Mouse (Mus musculus) granulocyte monocyte progenitor cell, adult 5-6 weeks (primary cell): ENCODE measurements at regions not wholly inside any gene's neighbourhood (a gene's known extent, or its start where the extent isn't known, plus 50 kb on each side); places are given as distances from the start of the nearest gene placed in this dataset.

Experiments
- ATAC-seq: replicated peaks from 2 replicates; pipeline ENCODE4 v1.8.0; 2016; ENCODE audit warnings: mild to moderate bottlenecking, moderate TSS enrichment, inconsistent platforms; ENCODE audit not compliant: poor library complexity, severe bottlenecking

DNA sequence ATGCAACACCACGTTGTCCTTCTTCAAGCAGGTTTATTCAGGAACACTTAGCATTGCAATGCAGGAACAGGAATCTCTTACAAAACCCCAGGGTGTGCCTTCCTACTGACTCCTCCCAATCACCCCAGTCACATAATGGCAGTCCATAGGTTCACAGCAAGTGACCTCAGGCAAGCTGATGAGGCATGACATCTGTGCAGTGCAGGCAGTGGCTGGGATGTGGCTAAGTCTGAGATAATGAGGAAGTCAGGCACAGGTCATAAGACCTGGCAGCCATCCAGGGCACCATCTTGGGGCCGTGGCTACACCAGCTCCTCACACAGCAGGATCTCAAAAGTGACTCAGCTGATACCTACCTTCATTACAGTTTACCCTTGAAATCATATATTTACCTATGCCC is 599.1 kb upstream of the Negr1 start:
- ATAC-seq: peak; percentile 77

DNA sequence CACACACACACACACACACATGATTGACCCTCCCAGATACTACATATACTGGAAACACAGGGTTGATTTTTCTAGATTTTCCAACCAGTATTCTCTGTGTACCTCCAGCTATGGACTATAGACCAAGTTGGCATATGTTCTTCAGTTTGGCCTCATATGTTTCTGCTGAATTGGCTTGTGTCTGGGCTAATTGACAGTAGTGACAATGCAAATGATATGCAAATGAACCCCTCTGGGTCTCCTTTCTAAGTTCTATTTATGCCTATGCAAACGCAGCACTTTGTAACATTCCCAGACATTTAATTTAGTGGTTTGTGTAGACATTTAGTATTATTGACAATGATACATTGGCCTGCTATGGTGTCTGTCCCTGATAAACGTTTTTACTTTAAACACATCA is 582.0 kb upstream of the Negr1 start:
- no peak for ATAC-seq

DNA sequence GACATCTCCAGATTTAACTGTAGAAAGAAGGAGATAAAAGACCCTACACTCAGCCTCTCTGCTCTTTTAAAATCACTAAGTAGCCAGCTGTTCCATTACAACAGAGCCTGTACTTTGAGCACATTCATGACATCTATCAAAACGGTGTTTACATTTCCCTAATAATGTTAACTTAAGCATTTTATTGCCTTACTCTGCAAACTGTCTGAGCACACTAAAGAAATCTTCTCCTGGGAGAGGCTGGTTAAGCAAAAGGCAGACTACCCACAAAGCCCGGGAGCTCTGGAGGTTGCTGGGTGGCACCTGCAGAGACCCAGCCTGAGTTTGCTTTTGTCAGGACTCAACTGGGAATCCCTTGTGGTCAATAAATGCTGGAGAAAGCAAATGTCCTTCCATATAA is 567.5 kb upstream of the Negr1 start:
- no peak for ATAC-seq

DNA sequence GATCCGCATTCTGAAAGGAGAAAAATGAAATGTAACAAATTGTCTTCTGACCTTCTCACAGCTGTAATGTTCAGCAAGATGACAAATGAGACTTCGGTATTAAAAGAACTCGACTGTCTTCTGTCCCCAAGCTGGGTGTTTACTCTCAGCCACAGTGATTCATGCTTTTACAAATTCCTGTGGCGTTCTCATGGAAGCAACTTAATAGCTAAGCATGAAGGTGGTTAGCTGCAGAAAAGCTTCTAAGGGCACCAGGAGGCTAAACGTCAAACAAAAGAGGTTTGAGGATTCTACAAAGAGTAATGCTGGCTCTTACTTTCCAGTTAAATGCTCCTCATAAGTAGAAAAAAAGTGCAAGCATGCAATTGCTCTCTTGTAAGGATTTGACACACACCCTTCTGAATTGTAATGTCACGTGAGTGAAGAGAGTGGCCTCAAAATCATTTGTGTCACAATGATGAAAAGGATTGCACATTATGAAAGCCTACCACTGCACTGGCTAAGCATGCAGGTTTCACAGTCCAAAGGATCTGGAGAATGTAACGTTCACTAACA is 543.8 kb upstream of the Negr1 start:
- no peak for ATAC-seq

DNA sequence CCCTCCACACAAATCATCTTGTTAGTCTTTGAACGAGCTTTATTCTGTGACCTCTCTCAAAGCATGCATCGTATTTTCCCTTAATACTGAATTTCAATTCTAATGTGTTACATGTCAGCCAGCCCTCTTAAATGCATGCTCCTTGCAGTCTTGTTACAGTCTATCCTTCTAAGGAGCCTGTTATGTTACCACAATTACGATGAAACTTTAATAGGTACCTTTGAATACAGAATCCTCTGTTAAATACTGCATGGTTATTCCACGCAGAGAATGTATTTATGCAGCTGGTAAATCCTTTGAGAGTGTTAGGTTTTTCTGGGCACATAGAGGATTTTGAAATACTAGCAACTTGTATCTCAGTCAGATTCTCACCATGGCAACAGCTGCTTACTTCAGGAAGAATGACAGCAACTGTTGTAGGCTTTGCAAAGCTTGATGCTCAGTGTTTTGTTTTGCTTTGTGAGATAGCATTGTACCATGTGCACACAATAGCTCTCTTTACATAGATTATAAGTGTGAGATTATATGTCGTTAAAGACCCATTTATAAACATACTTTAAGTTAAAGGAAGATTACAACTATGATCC is 532.9 kb upstream of the Negr1 start:
- no peak for ATAC-seq

DNA sequence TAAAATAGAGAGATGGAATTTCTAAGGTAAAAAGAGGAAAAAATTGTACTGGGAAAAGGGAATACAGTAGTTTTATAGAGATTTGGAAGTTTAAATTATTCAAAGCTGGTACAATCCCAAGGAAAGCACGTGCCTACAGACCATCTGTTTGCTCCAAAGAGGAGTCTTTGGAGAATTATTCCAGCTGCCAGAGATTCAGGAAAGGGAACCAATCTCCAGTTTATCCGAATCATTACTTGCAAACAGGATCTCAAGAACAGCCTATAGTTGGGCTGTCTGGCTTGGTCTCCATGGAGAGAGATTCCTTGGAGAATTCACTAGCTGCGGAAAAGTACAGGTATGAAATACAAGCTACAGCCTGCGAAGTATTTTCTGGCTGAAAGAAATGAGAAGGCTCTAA is 491.3 kb upstream of the Negr1 start:
- ATAC-seq: no peak

DNA sequence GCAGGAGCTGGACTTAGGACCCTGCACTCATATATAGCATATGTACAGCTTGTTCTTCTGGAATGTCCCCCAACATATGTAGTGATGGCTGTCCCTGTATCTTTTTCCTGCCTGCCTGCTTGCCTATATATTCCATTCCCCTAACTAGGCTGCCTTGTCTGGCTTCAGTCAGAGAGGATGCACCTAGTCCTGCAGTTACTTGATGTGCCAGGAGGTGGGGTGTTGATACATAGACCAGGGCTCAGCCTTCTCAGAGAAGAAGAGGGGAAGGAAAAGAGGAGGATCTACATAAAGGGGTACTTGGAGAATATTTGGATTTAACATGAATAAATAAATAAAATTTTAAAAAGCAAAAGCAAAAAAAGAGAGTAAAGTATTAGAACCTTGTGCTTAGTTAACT is 479.3 kb upstream of the Negr1 start:
- ATAC-seq: no peak

DNA sequence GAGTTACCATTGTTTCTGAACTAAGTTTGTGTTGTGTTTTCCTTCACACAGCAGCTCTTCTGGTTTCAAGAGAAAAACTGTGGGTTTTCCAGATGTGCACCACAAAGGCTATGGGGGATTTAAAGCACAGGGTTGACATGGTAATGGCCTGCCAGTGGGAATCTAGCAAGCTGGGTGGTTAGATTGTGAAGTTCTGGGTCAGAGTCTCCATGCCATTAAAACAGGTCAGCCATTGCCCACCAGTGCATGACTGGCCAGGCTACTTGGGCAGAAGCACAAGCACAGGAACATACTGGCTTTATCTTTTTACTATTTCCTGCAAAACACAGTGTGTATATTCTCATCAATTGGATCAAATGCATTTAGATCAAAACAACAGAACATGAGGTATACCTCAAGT is 467.9 kb upstream of the Negr1 start:
- ATAC-seq: no peak

DNA sequence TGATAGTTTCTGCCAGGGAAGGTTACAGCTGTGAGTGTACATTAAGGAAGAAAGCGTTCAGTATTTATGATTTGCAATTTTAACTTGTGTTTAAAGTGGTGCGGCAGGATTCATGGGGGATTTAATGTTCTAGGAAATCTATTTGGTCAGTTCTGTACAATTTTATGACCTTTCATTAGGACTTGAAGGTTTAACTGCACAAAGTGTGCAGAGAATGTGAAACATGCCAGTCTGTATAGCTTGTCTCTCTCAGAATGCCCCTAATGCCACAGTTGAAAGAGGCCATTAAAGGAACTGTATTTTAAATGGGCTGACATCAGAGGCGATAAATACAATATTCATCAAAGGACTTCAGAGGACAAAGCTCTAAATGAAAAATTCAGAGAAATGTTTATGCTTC is 466.6 kb upstream of the Negr1 start:
- no peak for ATAC-seq

DNA sequence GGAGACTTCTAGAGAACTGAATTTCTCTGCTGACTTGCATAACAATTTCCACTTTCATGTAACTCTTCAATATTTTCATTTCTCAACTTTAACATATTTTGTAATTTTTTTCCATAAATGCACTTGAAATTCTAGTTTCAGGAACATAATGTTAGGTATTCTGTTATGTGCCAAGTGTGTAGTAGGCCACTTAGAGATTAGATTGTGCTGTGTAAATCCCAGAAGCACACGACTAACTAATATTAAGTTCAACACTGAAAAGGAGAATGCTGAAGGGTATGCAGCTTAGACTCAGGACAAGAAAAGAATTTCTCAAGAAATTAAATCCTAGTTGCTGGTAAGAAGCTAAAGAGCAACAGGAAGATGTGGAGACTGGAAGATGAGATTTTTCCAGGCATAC is 455.8 kb upstream of the Negr1 start:
- ATAC-seq: no peak

DNA sequence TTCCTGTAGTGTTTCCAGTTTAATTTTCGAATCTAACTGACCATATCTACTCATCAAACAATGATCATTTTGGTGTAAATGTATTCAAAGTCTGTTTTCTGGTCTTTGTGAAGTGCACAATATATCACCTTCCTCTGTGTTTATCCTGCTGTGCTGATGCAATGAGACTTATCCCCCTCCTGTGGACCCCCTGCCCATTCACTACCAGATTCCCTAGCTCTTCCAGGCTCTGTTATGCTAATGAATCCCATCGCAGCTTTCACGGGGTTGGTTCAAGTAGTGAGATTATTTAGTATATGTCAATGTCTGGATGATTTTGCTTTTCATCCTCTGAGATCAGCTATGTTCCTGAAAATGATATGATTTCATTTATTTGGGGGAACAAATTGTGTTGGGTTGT is 441.3 kb upstream of the Negr1 start:
- ATAC-seq: no peak

DNA sequence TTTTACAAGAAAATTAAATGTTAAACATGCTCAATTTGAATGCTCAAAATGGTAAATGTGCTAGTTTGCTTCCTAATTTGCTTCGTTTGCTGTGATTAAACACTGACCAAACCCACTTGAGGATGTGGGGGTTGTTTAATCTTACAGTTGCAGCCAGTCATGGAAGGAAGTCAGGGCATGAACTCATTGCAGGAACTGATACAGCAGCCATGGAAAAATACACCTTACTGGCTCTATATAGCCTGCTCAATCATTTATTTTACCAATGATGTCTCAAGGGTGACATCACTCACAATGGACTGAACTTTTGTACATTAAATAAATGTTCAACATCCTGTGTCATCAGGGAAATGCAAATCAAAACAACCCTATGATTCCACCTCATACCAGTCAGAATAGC is 430.0 kb upstream of the Negr1 start:
- no peak for ATAC-seq

DNA sequence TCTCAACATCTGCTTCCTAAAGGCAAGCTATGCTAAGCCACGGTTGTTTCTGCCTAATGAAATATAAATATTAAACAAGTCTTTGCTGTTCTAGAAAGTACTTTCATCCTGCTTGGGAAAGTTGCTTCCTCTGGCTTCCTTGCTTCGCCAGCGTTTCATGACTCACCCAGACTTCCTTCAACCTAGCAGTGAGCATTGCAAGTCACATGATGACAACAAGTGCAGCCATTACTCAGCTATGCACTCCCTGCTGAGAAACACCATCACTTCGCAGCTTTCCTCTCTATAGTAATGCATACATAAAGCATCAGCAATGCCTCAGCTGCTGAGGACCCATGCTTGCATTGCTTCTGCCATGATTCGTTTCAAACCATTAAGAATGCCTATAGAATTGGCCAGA is 420.2 kb upstream of the Negr1 start:
- ATAC-seq: no peak

DNA sequence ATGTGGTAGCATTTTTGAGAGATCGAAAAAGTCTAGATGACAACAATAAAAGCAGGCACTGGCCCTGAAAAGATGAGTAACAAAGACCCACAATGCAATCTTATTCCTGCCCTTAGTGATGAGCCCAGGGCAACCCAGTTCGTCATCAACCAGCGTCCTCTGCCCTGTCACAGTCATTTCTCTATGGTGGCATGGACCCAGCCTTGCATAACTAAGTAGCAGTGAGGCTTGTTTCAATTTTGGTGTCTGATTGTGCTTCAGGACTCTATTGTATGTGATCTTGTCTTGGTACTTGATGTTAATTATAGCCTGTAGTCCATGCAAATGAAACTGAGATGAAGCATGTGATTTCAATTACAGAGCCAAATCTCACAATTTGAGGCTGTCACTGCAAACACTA is 412.3 kb upstream of the Negr1 start:
- no peak for ATAC-seq

DNA sequence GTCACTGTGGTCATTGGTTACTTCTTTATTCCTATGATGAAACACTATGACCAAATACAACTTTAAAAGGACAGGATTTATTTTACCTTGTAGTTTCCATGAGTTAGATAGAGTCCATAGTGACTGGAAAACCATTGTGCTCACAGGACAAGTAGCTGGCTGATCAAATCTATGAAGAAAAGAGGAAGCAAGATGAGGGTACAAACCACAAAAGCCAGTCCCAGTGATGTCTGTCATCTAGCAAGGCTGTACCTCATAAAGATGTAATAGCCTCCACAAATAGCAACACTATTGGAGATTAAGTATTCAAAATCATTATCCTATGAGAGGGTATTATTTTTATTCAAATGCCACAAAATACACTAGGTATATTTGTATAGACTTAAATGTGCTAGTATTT is 391.5 kb upstream of the Negr1 start:
- peak; percentile 68 for ATAC-seq

DNA sequence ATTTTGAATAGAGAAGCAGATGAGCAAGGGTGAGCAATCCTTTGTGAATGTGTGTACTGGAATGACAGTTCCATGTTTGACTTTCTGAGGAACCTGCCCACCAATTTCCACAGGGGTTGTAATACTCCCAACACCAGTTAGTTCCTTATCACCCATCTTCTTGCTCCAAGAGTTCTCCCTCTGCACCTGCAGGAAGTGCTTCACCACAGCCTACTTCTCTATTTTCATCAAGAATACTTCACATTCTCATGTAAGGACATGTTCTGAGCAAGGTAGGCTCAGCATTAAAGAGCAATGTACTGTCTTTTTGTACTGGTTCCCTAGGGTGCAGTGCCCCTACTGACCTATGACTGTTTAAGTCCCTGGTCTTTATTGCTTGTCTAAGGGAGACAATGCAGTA is 362.9 kb upstream of the Negr1 start:
- peak; percentile 81 for ATAC-seq

DNA sequence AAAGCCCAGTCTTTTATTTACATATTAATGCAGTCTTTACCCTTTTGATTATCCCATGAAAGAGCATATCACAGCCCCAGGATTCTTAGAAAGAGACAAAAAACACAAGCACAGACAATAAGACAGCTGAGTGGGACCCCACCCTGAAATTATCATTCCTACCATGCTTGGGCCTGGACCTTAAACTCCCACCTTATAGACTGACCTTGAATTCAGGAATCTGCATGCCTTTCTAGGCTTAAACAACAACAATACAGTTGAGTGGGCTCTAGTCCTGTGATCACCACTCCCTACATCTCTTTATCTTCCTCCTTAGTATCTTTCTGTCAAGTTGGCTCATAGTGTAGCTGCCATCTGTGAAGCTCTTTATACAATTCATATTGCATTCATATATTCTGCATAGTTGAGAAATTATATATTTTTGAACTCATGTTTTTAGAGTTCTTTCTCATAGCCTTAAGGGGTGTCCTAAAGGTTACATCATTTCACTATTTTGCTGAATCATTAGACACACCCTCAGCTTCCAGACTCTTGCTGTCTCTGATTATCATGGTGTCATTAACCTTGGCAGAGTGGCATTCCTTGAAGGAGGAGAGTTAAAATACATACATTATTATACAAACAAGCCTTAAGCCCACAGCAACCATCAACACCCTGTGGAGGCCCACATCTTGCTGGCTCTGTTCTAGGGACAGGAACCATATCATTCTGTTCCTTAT is 361.7 kb upstream of the Negr1 start:
- no peak for ATAC-seq

DNA sequence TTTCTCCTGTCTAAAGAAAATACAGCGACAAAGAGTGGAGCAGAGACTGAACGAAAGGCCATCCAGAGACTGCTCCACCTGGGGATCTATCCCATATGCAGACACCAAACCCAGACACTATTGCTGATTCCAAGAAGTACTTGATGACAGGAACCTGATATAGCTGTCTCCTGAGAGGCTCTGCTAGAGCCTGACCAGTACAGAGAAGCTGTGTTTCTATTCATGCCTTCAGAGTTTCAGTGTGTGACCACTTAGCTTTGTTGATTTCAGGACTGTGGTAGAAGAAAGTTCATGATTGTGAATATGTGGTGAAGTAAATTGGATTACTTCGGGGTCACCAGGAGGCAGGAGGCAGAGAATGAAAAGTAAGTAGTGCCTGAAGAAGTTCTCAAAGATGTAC is 356.3 kb upstream of the Negr1 start:
- no peak for ATAC-seq

DNA sequence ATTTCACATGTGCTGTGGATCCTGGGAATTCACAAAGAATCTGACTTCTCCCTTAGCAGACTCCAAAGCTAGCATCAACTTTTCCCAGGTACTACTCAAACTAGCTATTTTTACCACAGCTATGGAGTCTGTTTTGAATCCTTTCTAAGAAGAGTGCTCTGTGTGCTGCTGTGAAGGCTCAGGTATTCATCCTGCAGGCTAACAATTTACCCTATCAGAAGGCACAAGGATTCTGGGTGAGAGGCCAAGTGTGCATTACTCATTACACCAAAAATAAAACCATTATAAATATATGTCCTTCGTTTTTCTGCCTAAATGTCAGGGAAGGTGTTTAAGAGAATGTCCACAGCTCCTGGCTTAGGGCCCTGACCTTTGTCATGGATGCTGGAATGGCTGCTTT is 353.2 kb upstream of the Negr1 start:
- ATAC-seq: no peak

DNA sequence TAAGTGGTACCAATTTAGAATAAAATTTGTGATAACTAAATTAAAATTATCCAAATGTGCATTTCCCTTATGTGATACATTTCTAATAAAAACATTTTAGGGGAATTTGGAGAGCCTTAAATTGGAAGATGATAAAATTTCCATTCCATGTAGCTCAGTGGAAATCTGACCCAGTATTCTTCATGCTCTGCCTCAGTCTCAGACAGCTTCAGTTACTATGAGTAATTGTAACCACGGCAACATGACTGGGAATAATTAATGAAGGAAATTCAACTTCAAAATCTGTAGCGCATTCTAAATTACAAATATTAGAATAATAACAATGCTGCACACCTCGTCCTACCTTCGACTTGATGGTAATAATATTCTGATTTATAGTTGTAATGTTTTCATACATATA is 350.8 kb upstream of the Negr1 start:
- ATAC-seq: no peak

DNA sequence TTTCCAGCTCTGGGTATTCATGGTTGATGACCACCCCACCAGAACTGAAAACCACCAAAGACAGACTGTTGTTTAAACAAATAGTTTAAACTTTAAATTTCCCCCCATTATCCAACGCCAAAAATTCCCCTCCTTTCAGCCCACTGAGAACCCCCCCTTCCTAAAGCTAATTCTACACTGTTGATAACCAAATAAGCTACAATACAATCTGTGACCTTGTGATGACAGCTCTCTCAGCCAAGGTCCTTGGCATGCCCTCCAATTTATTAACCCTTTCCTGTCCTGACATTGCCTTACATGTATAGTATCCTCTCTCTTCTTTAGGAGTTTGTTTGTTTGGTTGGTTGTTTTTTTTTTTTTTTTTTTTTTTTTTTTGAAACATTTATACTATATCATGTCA is 346.8 kb upstream of the Negr1 start:
- ATAC-seq: no peak

DNA sequence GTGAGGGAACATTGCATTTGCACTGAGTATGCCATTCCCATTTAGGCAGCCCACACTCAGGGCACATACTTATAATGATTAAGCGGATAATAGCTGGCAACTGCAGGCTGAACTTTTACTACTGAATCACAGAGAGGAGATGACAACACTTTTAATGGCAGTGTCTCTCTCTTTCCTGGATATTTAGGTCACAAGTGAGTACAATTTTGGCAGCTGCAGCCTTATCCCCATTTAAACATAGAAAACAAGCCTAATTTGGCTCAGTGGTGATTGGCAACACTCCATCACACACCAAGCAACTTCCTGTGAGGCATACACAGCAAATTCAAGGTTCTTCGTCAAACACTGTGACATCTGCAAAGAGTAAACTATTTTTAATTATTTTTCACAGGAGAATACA is 329.5 kb upstream of the Negr1 start:
- no peak for ATAC-seq
